Mouse (Mus musculus): Measurements from ENCODE around the gene Gpank1. TPM values are rescaled to one million over a fixed set of nuclear protein-coding genes. Genes with fewer than 3 reads are reported as not detected.

Gpank1 gene
- total RNA-seq, 2 experiments from 2014 or later = 4.9 to 6.3 TPM

DNA sequence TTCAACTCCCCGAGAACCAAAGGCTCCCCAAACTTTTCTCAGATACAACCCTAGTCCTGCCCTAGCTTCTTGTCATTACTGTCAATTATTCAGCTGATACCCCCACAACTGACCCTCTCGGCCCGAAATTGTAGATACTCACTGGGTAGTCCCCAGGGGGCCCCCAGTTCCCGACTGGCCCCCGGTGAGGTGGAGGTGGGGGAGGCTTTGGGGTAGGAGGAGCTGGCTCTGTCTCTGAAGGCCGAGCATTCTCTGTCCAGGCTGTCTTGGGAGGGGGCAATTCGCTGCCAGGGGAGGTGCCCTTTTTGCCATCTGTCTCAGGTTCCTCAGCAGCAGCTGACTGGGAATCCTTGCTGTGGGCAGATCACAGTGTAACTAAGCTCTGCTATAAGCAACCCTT, 38.4 kb downstream of the Gpank1 start:
- no peak for DNase-seq

- no peak for DNase-seq
Observed at GRCm38 (mm10) chr17:35161421-35161820, 40.2 kb downstream of the Gpank1 start.

DNA sequence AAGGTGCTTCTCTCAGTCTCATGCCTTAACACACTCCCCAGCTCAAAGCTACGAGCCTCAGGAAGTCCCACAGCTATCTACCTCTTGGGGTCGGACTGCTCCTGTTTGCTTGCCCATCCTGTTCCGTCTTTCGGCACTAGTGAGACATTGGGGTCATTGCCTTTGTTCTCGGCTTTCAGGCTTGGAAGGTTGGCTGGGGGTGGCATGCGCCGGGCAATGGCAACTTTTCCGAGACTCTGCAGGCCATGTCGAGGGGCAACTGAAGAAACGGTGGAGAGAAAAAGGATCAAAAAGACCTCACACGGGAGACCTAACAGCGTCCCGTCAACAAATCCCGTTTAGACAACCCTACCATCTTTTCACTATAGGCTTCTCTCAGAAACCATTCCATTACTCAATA, 40.9 kb downstream of the Gpank1 start:
- no peak for DNase-seq

GRCm38 (mm10) chr17:35162730-35163129, 41.5 kb downstream of the Gpank1 start:
- no peak for DNase-seq

GRCm38 (mm10) chr17:35163326-35164081, 42.2 kb downstream of the Gpank1 start:
- no peak for DNase-seq

GRCm38 (mm10) chr17:35164218-35164567, 42.9 kb downstream of the Gpank1 start:
- no peak for DNase-seq

DNA sequence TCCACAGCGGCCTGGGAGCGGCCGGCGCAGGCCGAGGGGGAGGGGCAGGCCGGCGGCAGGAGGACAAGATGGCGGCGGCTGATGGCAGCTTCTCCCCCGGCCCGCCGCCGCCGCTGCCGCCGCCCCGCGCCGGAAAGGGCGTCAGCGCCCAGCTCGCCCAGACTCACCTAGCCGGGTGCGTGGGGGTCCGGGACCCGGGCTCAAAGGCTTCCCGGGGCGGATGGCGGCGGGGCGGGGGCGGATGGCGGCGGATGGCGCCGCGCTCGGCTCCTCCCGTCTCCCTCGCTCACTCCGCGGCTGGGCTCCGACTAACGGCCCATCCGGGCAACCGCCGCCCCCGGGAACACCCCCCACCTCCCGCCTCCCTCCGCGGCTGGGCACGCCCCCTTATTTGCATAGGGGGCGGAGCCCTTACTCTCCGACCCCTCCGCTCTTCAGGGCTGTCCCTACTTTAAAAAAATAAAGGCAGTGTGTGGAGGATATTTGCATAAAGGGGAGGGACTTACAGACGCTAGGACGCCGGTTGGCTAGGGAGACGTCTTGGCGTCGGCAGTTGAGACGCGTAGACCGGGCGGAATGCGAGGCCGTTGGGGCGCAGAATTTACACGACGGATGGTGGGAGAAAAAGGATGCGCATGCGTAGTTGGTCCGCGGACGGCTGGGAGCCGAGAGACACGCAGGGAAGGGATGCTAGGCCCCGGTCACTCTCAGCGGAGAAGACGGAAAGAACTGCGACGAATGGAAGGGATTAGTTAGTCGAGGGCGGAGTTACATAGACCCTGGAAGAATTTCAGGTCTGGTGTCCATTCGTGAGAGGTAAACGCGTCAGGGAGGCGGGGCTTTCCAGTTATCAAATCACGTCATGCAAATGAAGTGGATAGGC, 43.6 kb downstream of the Gpank1 start, which contains the start of gene Prrc2a:
Gene Prrc2a, minus strand, starts transcription at position 330 of the 883 bp plus-strand sequence.
- peak; percentile 96 for DNase-seq

GRCm38 (mm10) chr17:35165451-35166155, 44.3 kb downstream of the Gpank1 start:
- no peak for DNase-seq

DNA sequence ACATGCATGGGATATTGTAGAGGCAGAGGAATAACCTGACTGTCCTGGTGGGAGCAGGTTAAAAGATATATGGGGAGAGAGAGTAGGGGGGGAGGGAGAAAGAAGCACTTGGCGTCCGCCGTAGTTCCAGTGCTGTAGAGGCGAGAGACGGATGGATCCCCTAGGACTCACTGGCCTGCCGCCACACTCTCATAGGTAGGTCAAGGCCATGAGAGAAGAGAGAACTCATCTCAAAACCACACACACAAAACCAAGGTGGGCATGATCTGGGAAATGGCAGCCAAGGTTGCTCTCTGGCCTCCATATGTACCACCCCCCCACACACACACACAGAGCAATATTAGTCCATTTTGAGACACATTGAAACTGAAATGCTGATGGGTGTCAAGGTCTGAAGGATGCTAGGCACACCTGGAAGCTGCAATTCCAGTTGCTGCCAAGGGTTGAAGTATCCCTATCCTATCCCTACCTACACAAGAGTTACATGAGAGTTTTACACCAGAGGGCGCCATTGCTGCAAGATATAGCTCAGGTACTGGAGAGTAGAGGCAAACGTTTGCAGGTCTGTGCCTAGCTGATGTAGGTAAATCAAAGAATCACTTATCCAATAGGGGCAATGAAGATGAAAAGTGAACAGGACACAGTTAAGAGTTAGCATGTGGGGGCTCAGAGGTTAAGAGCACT, 45.2 kb downstream of the Gpank1 start:
- DNase-seq = no peak

DNA sequence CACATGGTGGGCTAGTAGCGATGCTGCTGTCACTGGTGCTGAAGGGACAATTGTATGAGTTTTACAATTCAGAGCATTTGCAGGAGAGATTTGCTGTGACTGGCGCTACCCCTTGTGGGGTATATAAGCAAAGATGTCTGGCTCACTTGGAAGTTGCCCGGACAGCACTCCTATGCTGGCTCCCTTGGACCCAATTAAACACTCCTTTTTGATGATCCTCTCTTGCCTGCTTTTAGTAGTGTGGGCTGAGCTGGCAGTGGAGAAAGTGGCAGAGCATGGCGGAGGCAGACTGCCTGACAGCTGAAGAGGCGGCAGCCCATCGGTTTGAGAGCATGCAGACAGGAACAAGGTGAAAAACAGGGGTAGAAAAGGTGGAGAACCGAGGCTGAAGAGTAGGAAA, 46.5 kb downstream of the Gpank1 start:
- DNase-seq = no peak

DNA sequence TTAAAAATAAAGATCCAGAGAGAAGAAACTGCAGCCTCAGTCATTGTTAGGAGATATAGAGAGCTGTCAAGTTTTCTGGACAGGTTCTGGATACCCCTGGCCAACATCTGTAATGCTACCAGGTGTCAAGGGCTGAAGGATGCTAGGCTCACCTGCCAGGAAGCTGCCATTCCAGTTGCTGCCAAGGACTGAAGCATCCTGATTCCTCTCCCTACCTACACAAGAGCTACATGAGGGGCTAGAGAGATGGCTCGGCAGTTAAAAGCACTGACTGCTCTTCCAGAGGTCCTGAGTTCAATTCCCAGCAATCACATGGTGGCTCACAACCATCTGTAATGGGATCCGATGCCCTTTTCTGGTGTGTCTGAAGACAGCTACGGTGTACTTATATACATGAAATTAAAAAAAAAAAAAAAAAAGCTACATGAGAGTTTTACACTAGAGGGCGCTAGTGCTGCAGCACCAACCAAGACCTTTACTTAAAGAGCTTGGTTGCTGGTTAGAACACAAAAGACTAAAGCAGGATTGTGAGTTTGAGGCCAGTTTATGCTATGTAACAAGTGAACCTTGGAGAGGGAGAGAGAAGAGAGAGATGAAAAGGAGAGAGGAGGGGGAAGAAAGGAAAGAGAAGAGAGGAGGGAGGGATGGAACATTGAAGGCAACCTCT, 47.4 kb downstream of the Gpank1 start:
- DNase-seq = no peak

DNA sequence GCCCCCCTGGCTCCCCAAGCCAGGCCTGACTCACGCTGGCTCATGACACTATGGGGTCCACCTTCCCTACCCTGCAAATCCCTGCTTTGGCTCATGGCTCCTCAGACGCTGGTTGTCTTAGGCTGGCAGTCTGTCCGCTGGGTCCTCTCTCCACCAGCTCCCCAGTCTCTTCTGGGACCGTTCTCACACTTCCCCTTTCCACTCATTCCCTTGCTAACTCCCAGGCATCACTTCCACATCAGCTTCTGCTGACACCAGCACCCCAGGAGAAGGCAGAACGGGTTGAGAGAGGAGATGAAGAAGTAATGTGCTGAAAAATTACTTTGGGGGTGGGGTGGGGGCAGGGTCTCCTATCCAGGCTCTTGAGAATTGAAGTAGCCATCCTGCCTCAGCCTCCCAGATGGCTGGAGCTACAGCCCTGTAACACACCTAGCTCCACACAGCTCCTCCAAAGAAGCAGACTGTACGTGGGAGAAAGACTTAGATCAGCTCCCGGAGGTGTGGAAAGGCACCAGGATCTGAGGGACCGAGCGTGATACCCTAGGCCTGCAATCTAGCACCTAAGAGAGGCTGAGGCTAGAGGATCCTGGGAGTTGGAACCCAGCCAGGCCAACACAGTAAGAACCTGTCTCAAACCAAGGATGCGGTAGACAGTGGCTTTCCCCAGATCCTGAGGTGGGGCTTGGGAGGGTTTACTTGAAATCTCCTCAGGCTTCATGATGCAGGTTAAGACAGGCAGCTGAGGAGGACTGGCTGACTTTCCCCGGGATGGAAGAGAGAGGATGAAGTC, 51.4 kb downstream of the Gpank1 start:
- DNase-seq = no peak

GRCm38 (mm10) chr17:35173329-35173728, 52.1 kb downstream of the Gpank1 start:
- no peak for DNase-seq

Other genes with a start within 250 kb of the Gpank1 start
- 1 to 10 TPM; 4.6 to 7.3 TPM for gene Zbtb12, start 242.0 kb upstream of the Gpank1 start, total RNA-seq (2021)
- gene Gm20547, start 239.4 kb upstream of the Gpank1 start, total RNA-seq (2021) = not detected
- 1 to 10 TPM; 4.3 to 5.6 TPM for gene C2, start 223.2 kb upstream of the Gpank1 start, total RNA-seq (2021)
- 10 to 100 TPM; 40.9 to 53.7 TPM for gene Ehmt2, start 223.0 kb upstream of the Gpank1 start, total RNA-seq (2021)
- gene Slc44a4, start 207.0 kb upstream of the Gpank1 start, total RNA-seq (2021) = not detected
- gene Neu1, start 190.2 kb upstream of the Gpank1 start, total RNA-seq (2021) = 1 to 10 TPM; 8.3 to 8.9 TPM
- 1 to 10 TPM; 2.2 to 4.3 TPM for gene Hspa1b, start 162.2 kb upstream of the Gpank1 start, total RNA-seq (2021)
- not detected for gene Gm20481, start 151.5 kb upstream of the Gpank1 start, total RNA-seq (2021)
- 1 to 10 TPM; 3.8 to 6.4 TPM for gene Hspa1a, start 149.3 kb upstream of the Gpank1 start, total RNA-seq (2021)
- 1 to 10 TPM; 6.2 to 9.9 TPM for gene Hspa1l, start 148.8 kb upstream of the Gpank1 start, total RNA-seq (2021)
- gene Lsm2, start 139.6 kb upstream of the Gpank1 start, total RNA-seq (2021) = 10 to 100 TPM; 24.7 to 28.2 TPM
- 10 to 100 TPM; 31.4 to 40.7 TPM for gene Vars, start 120.5 kb upstream of the Gpank1 start, total RNA-seq (2021)
- 1 to 10 TPM; 2.0 to 2.5 TPM for gene Vwa7, start 104.9 kb upstream of the Gpank1 start, total RNA-seq (2021)
- 1 to 10 TPM; 2.8 to 3.1 TPM for gene Sapcd1, start 93.4 kb upstream of the Gpank1 start, total RNA-seq (2021)
- gene Msh5, start 74.7 kb upstream of the Gpank1 start, total RNA-seq (2021) = 1 to 10 TPM; 1.5 to 3.5 TPM
- 10 to 100 TPM; 39.2 to 50.5 TPM for gene Clic1, start 71.5 kb upstream of the Gpank1 start, total RNA-seq (2021)
- gene Ddah2, start 62.4 kb upstream of the Gpank1 start, total RNA-seq (2021) = 10 to 100 TPM; 45.3 to 51.9 TPM
- gene Ly6g6c, start 56.1 kb upstream of the Gpank1 start, total RNA-seq (2021) = not detected
- gene Mpig6b, start 55.3 kb upstream of the Gpank1 start, total RNA-seq (2021) = under 1 TPM in 1 of 2 experiments, not detected in 1; 0.20 TPM
- gene Ly6g6e, start 44.6 kb upstream of the Gpank1 start, total RNA-seq (2021) = not detected
- gene Ly6g6d, start 43.4 kb upstream of the Gpank1 start, total RNA-seq (2021) = under 1 TPM in 1 of 2 experiments, not detected in 1; 0.97 TPM
- gene Ly6g6f, start 35.8 kb upstream of the Gpank1 start, total RNA-seq (2021) = under 1 TPM in 1 of 2 experiments, not detected in 1; 0.23 TPM
- 10 to 100 TPM; 59.1 to 65.0 TPM for gene Abhd16a, start 32.2 kb upstream of the Gpank1 start, total RNA-seq (2021)
- not detected for gene Ly6g5c, start 13.2 kb upstream of the Gpank1 start, total RNA-seq (2021)
- under 1 TPM in 1 of 2 experiments, not detected in 1; 0.34 TPM for gene Ly6g5b, start 6.0 kb upstream of the Gpank1 start, total RNA-seq (2021)
- gene Csnk2b, start 598 bp downstream of the Gpank1 start, total RNA-seq (2021) = 100 to 1,000 TPM; 165 to 166 TPM
- 10 to 100 TPM; 11.8 to 18.8 TPM for gene D17H6S53E, start 4.9 kb downstream of the Gpank1 start, total RNA-seq (2021)
- not detected for gene Apom, start 10.6 kb downstream of the Gpank1 start, total RNA-seq (2021)
- 100 to 1,000 TPM; 217 to 220 TPM for gene Bag6, start 13.7 kb downstream of the Gpank1 start, total RNA-seq (2021)
- 100 to 1,000 TPM; 128 to 149 TPM for gene Prrc2a, start 43.4 kb downstream of the Gpank1 start, total RNA-seq (2021)
- gene Aif1, start 54.6 kb downstream of the Gpank1 start, total RNA-seq (2021) = 1 to 10 TPM; 2.4 to 2.6 TPM
- 1 to 10 TPM; 4.6 to 5.3 TPM for gene Lst1, start 67.0 kb downstream of the Gpank1 start, total RNA-seq (2021)
- under 1 TPM; 0.68 to 0.75 TPM for gene Ltb, start 73.0 kb downstream of the Gpank1 start, total RNA-seq (2021)
- gene Tnf, start 80.6 kb downstream of the Gpank1 start, total RNA-seq (2021) = under 1 TPM; 0.23 to 0.99 TPM
- under 1 TPM in 1 of 2 experiments, not detected in 1; 0.16 TPM for gene Lta, start 83.9 kb downstream of the Gpank1 start, total RNA-seq (2021)
- not detected for gene Gm16181, start 99.4 kb downstream of the Gpank1 start, total RNA-seq (2021)
- 1 to 10 TPM; 2.1 to 3.3 TPM for gene Atp6v1g2, start 112.2 kb downstream of the Gpank1 start, total RNA-seq (2021)
- 10 to 100 TPM in 1 of 2 experiments, 1 to 10 TPM in 1; 9.9 to 11.1 TPM for gene Nfkbil1, start 114.3 kb downstream of the Gpank1 start, total RNA-seq (2021)
- gene Ddx39b, start 120.3 kb downstream of the Gpank1 start, total RNA-seq (2021) = 100 to 1,000 TPM; 147 to 169 TPM
- gene H2-D1, start 141.3 kb downstream of the Gpank1 start, total RNA-seq (2021) = 10 to 100 TPM; 39.3 to 47.2 TPM
- under 1 TPM; 0.23 to 0.70 TPM for gene H2-Q1, start 198.9 kb downstream of the Gpank1 start, total RNA-seq (2021)
- under 1 TPM; 0.34 to 0.45 TPM for gene H2-Q2, start 220.8 kb downstream of the Gpank1 start, total RNA-seq (2021)

Measured in gastrocnemius, postnatal 10 days (tissue).